Mouse (Mus musculus): ENCODE measurements at regions not wholly inside any gene's neighbourhood (a gene's known extent, or its start where the extent isn't known, plus 50 kb on each side); places are given as distances from the start of the nearest gene placed in this dataset.
A peak's percentile ranks its signal among the peaks of the same experiment; 100 is the strongest.

GRCm38 (mm10) chr12:13844532-13845485 is 307.0 kb downstream of the Fam84a start:
- Histone ChIP-seq H3K4me3 (replicated peaks; ENCODE audit: low read length) (no peak overlapping the region), H3K4me1 (replicated peaks; ENCODE audit: control insufficient read depth, insufficient read depth, low read length) (peaks cover 7% of the 10 kb centered on the region), H3K9ac (replicated peaks; ENCODE audit: low read depth, low read length) (no peak overlapping the region), H3K9me3 (ENCODE audit: control insufficient read depth, low read length) (no peaks in the 10 kb centered on the region), H3K36me3 (ENCODE audit: control insufficient read depth, insufficient read depth) (no peaks in the 10 kb centered on the region), H3K4me2 (ENCODE audit: low read length) (no peak overlapping the region), H3K27me3 (replicated peaks; ENCODE audit: control insufficient read depth, insufficient read depth, low read length) (no peaks in the 10 kb centered on the region), H3K27ac (ENCODE audit: low read length) (no peak overlapping the region)
- peak; percentile 86 for ATAC-seq
- WGBS = 42% methylated on average over 13 of the region's 13 CpGs

- no peak for ATAC-seq
- no peaks in the 10 kb centered on the region for H3K27me3 ChIP-seq (replicated peaks; ENCODE audit: control insufficient read depth, insufficient read depth, low read length)
- no peak overlapping the region for H3K4me2 ChIP-seq (ENCODE audit: low read length)
- H3K9me3 ChIP-seq (ENCODE audit: control insufficient read depth, low read length) = no peaks in the 10 kb centered on the region
- H3K4me3 ChIP-seq (replicated peaks; ENCODE audit: low read length) = no peak overlapping the region
- H3K9ac ChIP-seq (replicated peaks; ENCODE audit: low read depth, low read length) = no peak overlapping the region
- 69% methylated on average over 5 of the region's 5 CpGs for WGBS
- no peak overlapping the region for H3K27ac ChIP-seq (ENCODE audit: low read length)
- H3K4me1 ChIP-seq (replicated peaks; ENCODE audit: control insufficient read depth, insufficient read depth, low read length) = peaks cover 7% of the 10 kb centered on the region
- no peaks in the 10 kb centered on the region for H3K36me3 ChIP-seq (ENCODE audit: control insufficient read depth, insufficient read depth)
Observed at GRCm38 (mm10) chr12:13843423-13844080, 308.3 kb downstream of the Fam84a start.

GRCm38 (mm10) chr12:13841238-13841637 is 310.6 kb downstream of the Fam84a start:
- Histone ChIP-seq H3K27me3 (replicated peaks; ENCODE audit: control insufficient read depth, insufficient read depth, low read length) (no peaks in the 10 kb centered on the region), H3K9ac (replicated peaks; ENCODE audit: low read depth, low read length) (no peak overlapping the region), H3K9me3 (ENCODE audit: control insufficient read depth, low read length) (no peaks in the 10 kb centered on the region), H3K4me2 (ENCODE audit: low read length) (no peak overlapping the region), H3K27ac (ENCODE audit: low read length) (no peak overlapping the region), H3K4me3 (replicated peaks; ENCODE audit: low read length) (no peak overlapping the region), H3K4me1 (replicated peaks; ENCODE audit: control insufficient read depth, insufficient read depth, low read length) (peaks cover 7% of the 10 kb centered on the region), H3K36me3 (ENCODE audit: control insufficient read depth, insufficient read depth) (no peaks in the 10 kb centered on the region)
- ATAC-seq = no peak
- 77% methylated on average over 1 of the region's 1 CpGs for WGBS

- no peaks in the 10 kb centered on the region for H3K36me3 ChIP-seq (ENCODE audit: control insufficient read depth, insufficient read depth)
- H3K4me2 ChIP-seq (ENCODE audit: low read length) = no peak overlapping the region
- no peak overlapping the region for H3K4me3 ChIP-seq (replicated peaks; ENCODE audit: low read length)
- H3K27ac ChIP-seq (ENCODE audit: low read length) = no peak overlapping the region
- H3K4me1 ChIP-seq (replicated peaks; ENCODE audit: control insufficient read depth, insufficient read depth, low read length) = no peaks in the 10 kb centered on the region
- H3K9me3 ChIP-seq (ENCODE audit: control insufficient read depth, low read length) = no peaks in the 10 kb centered on the region
- no peak overlapping the region for H3K9ac ChIP-seq (replicated peaks; ENCODE audit: low read depth, low read length)
- H3K27me3 ChIP-seq (replicated peaks; ENCODE audit: control insufficient read depth, insufficient read depth, low read length) = no peaks in the 10 kb centered on the region
- ATAC-seq = peak; percentile 76
- 58% methylated on average over 3 of the region's 3 CpGs for WGBS
Observed at GRCm38 (mm10) chr12:13834723-13835122, 317.1 kb downstream of the Fam84a start.

- no peak overlapping the region for H3K9ac ChIP-seq (replicated peaks; ENCODE audit: low read depth, low read length)
- no peak overlapping the region for H3K4me2 ChIP-seq (ENCODE audit: low read length)
- no peaks in the 10 kb centered on the region for H3K9me3 ChIP-seq (ENCODE audit: control insufficient read depth, low read length)
- H3K4me1 ChIP-seq (replicated peaks; ENCODE audit: control insufficient read depth, insufficient read depth, low read length) = no peaks in the 10 kb centered on the region
- no peak for ATAC-seq
- H3K36me3 ChIP-seq (ENCODE audit: control insufficient read depth, insufficient read depth) = no peaks in the 10 kb centered on the region
- no peak overlapping the region for H3K27ac ChIP-seq (ENCODE audit: low read length)
- H3K27me3 ChIP-seq (replicated peaks; ENCODE audit: control insufficient read depth, insufficient read depth, low read length) = no peaks in the 10 kb centered on the region
- H3K4me3 ChIP-seq (replicated peaks; ENCODE audit: low read length) = no peak overlapping the region
Observed at GRCm38 (mm10) chr12:13825899-13826298, 326.0 kb downstream of the Fam84a start.

- Histone ChIP-seq H3K27ac (ENCODE audit: low read length) (no peak overlapping the region), H3K36me3 (ENCODE audit: control insufficient read depth, insufficient read depth) (no peaks in the 10 kb centered on the region), H3K27me3 (replicated peaks; ENCODE audit: control insufficient read depth, insufficient read depth, low read length) (no peaks in the 10 kb centered on the region), H3K9ac (replicated peaks; ENCODE audit: low read depth, low read length) (no peak overlapping the region), H3K4me2 (ENCODE audit: low read length) (no peak overlapping the region), H3K4me3 (replicated peaks; ENCODE audit: low read length) (no peak overlapping the region), H3K9me3 (ENCODE audit: control insufficient read depth, low read length) (no peaks in the 10 kb centered on the region), H3K4me1 (replicated peaks; ENCODE audit: control insufficient read depth, insufficient read depth, low read length) (no peaks in the 10 kb centered on the region)
- ATAC-seq = no peak
- 79% methylated on average over 2 of the region's 2 CpGs for WGBS
Observed at GRCm38 (mm10) chr12:13815500-13815899, 336.4 kb downstream of the Fam84a start.

GRCm38 (mm10) chr12:13810155-13810515 is 341.7 kb downstream of the Fam84a start:
- ATAC-seq = peak; percentile 46; the same call in 1 of the 2 replicates
- Histone ChIP-seq H3K4me1 (replicated peaks; ENCODE audit: control insufficient read depth, insufficient read depth, low read length) (peaks cover 11% of the 10 kb centered on the region), H3K27me3 (replicated peaks; ENCODE audit: control insufficient read depth, insufficient read depth, low read length) (no peaks in the 10 kb centered on the region), H3K4me2 (ENCODE audit: low read length) (no peak overlapping the region), H3K9ac (replicated peaks; ENCODE audit: low read depth, low read length) (no peak overlapping the region), H3K4me3 (replicated peaks; ENCODE audit: low read length) (no peak overlapping the region), H3K36me3 (ENCODE audit: control insufficient read depth, insufficient read depth) (no peaks in the 10 kb centered on the region), H3K9me3 (ENCODE audit: control insufficient read depth, low read length) (no peaks in the 10 kb centered on the region), H3K27ac (ENCODE audit: low read length) (no peak overlapping the region)
- 34% methylated on average over 2 of the region's 2 CpGs for WGBS

- Histone ChIP-seq H3K9me3 (ENCODE audit: control insufficient read depth, low read length) (no peaks in the 10 kb centered on the region), H3K27me3 (replicated peaks; ENCODE audit: control insufficient read depth, insufficient read depth, low read length) (no peaks in the 10 kb centered on the region), H3K4me3 (replicated peaks; ENCODE audit: low read length) (no peak overlapping the region), H3K4me2 (ENCODE audit: low read length) (no peak overlapping the region), H3K9ac (replicated peaks; ENCODE audit: low read depth, low read length) (no peak overlapping the region), H3K4me1 (replicated peaks; ENCODE audit: control insufficient read depth, insufficient read depth, low read length) (peaks cover 11% of the 10 kb centered on the region), H3K27ac (ENCODE audit: low read length) (no peak overlapping the region), H3K36me3 (ENCODE audit: control insufficient read depth, insufficient read depth) (no peaks in the 10 kb centered on the region)
- 35% methylated on average over 6 of the region's 6 CpGs for WGBS
- ATAC-seq = peak; percentile 86
Observed at GRCm38 (mm10) chr12:13809291-13810154, 342.3 kb downstream of the Fam84a start.

GRCm38 (mm10) chr12:13779752-13780151 is 372.1 kb downstream of the Fam84a start:
- Histone ChIP-seq H3K9me3 (ENCODE audit: control insufficient read depth, low read length) (no peaks in the 10 kb centered on the region), H3K4me2 (ENCODE audit: low read length) (no peak overlapping the region), H3K4me1 (replicated peaks; ENCODE audit: control insufficient read depth, insufficient read depth, low read length) (no peaks in the 10 kb centered on the region), H3K27ac (ENCODE audit: low read length) (no peak overlapping the region), H3K9ac (replicated peaks; ENCODE audit: low read depth, low read length) (no peak overlapping the region), H3K27me3 (replicated peaks; ENCODE audit: control insufficient read depth, insufficient read depth, low read length) (no peaks in the 10 kb centered on the region), H3K36me3 (ENCODE audit: control insufficient read depth, insufficient read depth) (no peaks in the 10 kb centered on the region), H3K4me3 (replicated peaks; ENCODE audit: low read length) (no peak overlapping the region)
- no peak for ATAC-seq
- 84% methylated on average over 2 of the region's 2 CpGs for WGBS
